Mouse (Mus musculus): Measurements from ENCODE around the gene Tldc1.
A peak's percentile ranks its signal among the peaks of the same experiment; 100 is the strongest.

The Tldc1 gene

GRCm38 (mm10) chr8:119765311-119765710 lies 12.9 kb downstream of the Tldc1 start:
- DNase-seq = no peak

GRCm38 (mm10) chr8:119762226-119763220 lies 15.7 kb downstream of the Tldc1 start:
- no peak for DNase-seq

- no peak for DNase-seq
These were observed 16.5 kb downstream of the Tldc1 start for GRCm38 (mm10) chr8:119761692-119762091.

GRCm38 (mm10) chr8:119756538-119756937 lies 21.7 kb downstream of the Tldc1 start:
- DNase-seq = no peak

- no peak for DNase-seq
These were observed 22.1 kb downstream of the Tldc1 start for GRCm38 (mm10) chr8:119756147-119756461.

GRCm38 (mm10) chr8:119755238-119756146 lies 22.7 kb downstream of the Tldc1 start:
- no peak for DNase-seq

GRCm38 (mm10) chr8:119744604-119745003 lies 33.6 kb downstream of the Tldc1 start:
- DNase-seq = no peak

- peak; percentile 18 for DNase-seq
These were observed 34.8 kb downstream of the Tldc1 start for GRCm38 (mm10) chr8:119743291-119744026.

- no peak for DNase-seq
These were observed 35.8 kb downstream of the Tldc1 start for GRCm38 (mm10) chr8:119742409-119742808.

- DNase-seq = no peak
These were observed 37.6 kb downstream of the Tldc1 start for GRCm38 (mm10) chr8:119740634-119741033.

- DNase-seq = no peak
These were observed 39.9 kb downstream of the Tldc1 start for GRCm38 (mm10) chr8:119738129-119738907.

- DNase-seq = no peak
These were observed 40.9 kb downstream of the Tldc1 start for GRCm38 (mm10) chr8:119737093-119737900.

GRCm38 (mm10) chr8:119736348-119736917 lies 41.8 kb downstream of the Tldc1 start:
- DNase-seq = no peak

GRCm38 (mm10) chr8:119732072-119732471 lies 46.1 kb downstream of the Tldc1 start:
- no peak for DNase-seq

- no peak for DNase-seq
These were observed 49.8 kb downstream of the Tldc1 start for GRCm38 (mm10) chr8:119728351-119728895.

- no peak for DNase-seq
These were observed 51.1 kb downstream of the Tldc1 start for GRCm38 (mm10) chr8:119727093-119727492.

- no peak for DNase-seq
These were observed 53.6 kb downstream of the Tldc1 start for GRCm38 (mm10) chr8:119724596-119724995.

- no peak for DNase-seq
These were observed 54.5 kb downstream of the Tldc1 start for GRCm38 (mm10) chr8:119723676-119724075.

GRCm38 (mm10) chr8:119722348-119722747 lies 55.9 kb downstream of the Tldc1 start:
- DNase-seq = no peak

- peak; percentile 64 for DNase-seq
These were observed 59.2 kb downstream of the Tldc1 start for GRCm38 (mm10) chr8:119719011-119719501.

Data from layer of hippocampus, adult 9-11 months (tissue).